Mouse (Mus musculus): Measurements from ENCODE around the gene Rhbdd1.

- TF ChIP-seq CTCF (IDR thresholded peaks at IDR 0.05; ENCODE audit: low read depth) (peak; percentile 75), EP300 (IDR thresholded peaks at IDR 0.05; ENCODE audit: low read depth) (no peak)
Observed at GRCm38 (mm10) chr1:82294102-82294501, 22.1 kb upstream of the Rhbdd1 start.
